Mouse (Mus musculus) erythroblast, embryonic 14.5 days (primary cell): Measurements from ENCODE around the gene Slc25a22.
"Not testable (repeated sequence)": the region's sequence is repeated elsewhere in the genome, so short reads cannot be mapped to it uniquely, and the experiment has no call there.

Experiments
- GATA1 ChIP-seq: IDR thresholded peaks from 2 replicates; pipeline ENCODE4 v1.6.1; 2012; ENCODE audit warnings: low read length, inconsistent platforms, mixed read lengths
- TAL1 ChIP-seq: IDR thresholded peaks from 3 replicates; pipeline ENCODE4 v1.6.1; 2012; ENCODE audit warnings: low read length, inconsistent platforms, mixed read lengths

GRCm38 (mm10) chr7:141446374-141446773 lies 8.7 kb upstream of the Slc25a22 start:
- not testable (repeated sequence) for TF ChIP-seq GATA1, TAL1
